Mouse (Mus musculus) forebrain, embryonic 12.5 days (tissue): ENCODE measurements around the gene Vegfb. TPM values are rescaled to one million over a fixed set of nuclear protein-coding genes. Genes with fewer than 3 reads are reported as not detected.

Source experiments
- ATAC-seq: fragments of 200-750 bp; cut with Nextera tagmentation; 2 replicates; pipeline ENCODE4 v1.8.0; 2017; ENCODE audit warnings: moderate TSS enrichment; ENCODE audit not compliant: low FRiP score
- H3K27ac ChIP-seq: fragments of 300-500 bp; sonication (generic); 2 replicates; pipeline ENCODE4 v1.5.1; 2016; ENCODE audit warnings: mild to moderate bottlenecking
- H3K27me3 ChIP-seq: fragments of 300-500 bp; sonication (generic); 2 replicates; pipeline ENCODE4 v1.6.1; 2016; ENCODE audit warnings: mild to moderate bottlenecking
- H3K36me3 ChIP-seq: fragments of 300-500 bp; sonication (generic); replicated peaks from 2 replicates; pipeline ENCODE4 v1.6.1; 2016; ENCODE audit warnings: mild to moderate bottlenecking
- H3K4me1 ChIP-seq: fragments of 300-500 bp; sonication (generic); 2 replicates; pipeline ENCODE4 v1.6.1; 2016
- H3K4me2 ChIP-seq: fragments of 300-500 bp; sonication (generic); 2 replicates; pipeline ENCODE4 v1.6.1; 2016; ENCODE audit warnings: mild to moderate bottlenecking, moderate library complexity
- H3K4me3 ChIP-seq: fragments of 300-500 bp; sonication (generic); replicated peaks from 2 replicates; pipeline ENCODE4 v1.5.1; 2016; ENCODE audit warnings: mild to moderate bottlenecking
- H3K9ac ChIP-seq: fragments of 300-500 bp; sonication (generic); 2 replicates; pipeline ENCODE4 v1.6.1; 2016; ENCODE audit warnings: mild to moderate bottlenecking
- H3K9me3 ChIP-seq: fragments of 300-500 bp; sonication (generic); 2 replicates; pipeline ENCODE4 v1.6.1; 2016
- WGBS: fragments of 180-500 bp; shearing (Covaris S2); methylation state at CpG from one replicate; pipeline ENCODE4 v1.1.7; 2016; 5-methylcytosine and 5-hydroxymethylcytosine counted together
- polyA plus RNA-seq: library from polyadenylated mRNA; unstranded; fragments of >200 nt; fragmentation: Nextera tagmentation; extraction: Ambion mirVana; gene quantifications from 2 replicates; pipeline ENCODE4 v1.2.1, GENCODE M21; 2016

Vegfb gene
- polyA plus RNA-seq, 1 experiment from 2014 or later, result 42.1 TPM

DNA sequence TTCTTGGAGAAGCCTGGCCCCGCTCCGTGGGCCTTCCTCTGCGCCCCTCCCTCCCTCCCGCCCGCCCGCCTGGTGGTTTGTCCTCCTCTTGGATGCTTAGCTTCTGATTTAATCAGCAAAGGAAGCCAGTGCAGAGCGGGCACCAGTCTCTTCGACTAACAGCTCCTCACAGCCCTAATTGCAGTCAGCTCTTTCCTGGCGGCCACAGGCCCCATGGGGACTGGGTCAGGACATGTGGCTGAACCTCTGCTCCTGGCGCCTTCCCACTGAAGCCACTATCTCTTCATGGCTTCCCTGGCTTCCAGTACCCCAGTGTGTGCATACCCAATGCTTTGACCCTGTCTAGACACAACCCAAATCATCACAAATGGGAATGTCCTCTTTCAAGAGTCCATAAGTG is 31.0 kb downstream of the Vegfb start:
- Histone ChIP-seq H3K27ac (no peak overlapping the region), H3K4me2 (no peak overlapping the region), H3K27me3 (no peaks in the 10 kb centered on the region), H3K9me3 (no peaks in the 10 kb centered on the region), H3K9ac (no peak overlapping the region), H3K4me3 (no peak overlapping the region), H3K36me3 (peaks cover 38% of the 10 kb centered on the region), H3K4me1 (peaks cover 11% of the 10 kb centered on the region)
- no peak for ATAC-seq
- WGBS, result 80% methylated on average over 9 of the region's 10 CpGs

DNA sequence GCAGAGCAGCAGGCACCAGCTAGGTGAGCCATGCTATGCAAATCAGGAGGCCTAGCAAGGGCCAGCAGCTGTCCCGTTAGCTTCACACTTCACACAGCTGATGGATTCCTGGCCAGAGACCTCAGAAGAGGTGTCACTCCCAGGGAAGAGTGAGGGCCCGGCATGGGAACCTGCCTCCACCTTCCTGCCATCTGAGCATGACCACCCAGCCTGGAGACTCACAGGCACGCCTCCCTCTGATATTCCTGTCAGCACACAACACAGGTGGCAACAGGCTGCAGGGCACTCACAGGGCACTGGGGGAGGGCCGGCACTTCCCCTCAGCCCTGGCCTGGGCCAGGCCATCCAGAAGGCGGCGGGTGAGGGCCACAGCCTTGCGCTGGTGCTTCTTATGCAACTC is 32.0 kb downstream of the Vegfb start:
- H3K4me2 ChIP-seq, result no peak overlapping the region
- H3K27me3 ChIP-seq, result no peaks in the 10 kb centered on the region
- 89% methylated on average over 7 of the region's 7 CpGs for WGBS
- peaks cover 11% of the 10 kb centered on the region for H3K4me1 ChIP-seq
- no peaks in the 10 kb centered on the region for H3K9me3 ChIP-seq
- H3K9ac ChIP-seq, result no peak overlapping the region
- H3K4me3 ChIP-seq, result no peak overlapping the region
- H3K27ac ChIP-seq, result no peak overlapping the region
- no peak for ATAC-seq
- H3K36me3 ChIP-seq, result peaks cover 38% of the 10 kb centered on the region

DNA sequence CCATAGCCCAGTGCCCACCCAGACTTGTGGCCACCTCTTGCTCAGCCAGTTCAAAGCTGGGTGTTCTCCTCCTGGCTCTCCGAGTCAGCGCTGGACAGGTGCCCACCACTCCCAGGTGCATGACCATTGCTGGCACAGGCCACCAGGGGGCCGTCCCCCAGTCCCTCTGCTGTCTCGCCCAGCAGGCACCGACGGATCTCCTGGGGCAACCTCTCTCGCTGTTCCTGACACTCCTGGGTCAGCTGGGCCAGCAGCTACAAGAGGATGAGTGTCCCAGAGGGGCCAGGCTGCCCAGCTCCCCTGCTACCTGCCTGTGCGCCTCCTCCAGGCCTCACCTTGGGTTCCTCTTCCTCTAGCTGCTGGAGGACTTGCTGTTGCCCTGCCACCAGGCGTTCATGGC is 33.4 kb downstream of the Vegfb start:
- peaks cover 18% of the 10 kb centered on the region for H3K4me1 ChIP-seq
- no peak overlapping the region for H3K9ac ChIP-seq
- no peaks in the 10 kb centered on the region for H3K27me3 ChIP-seq
- WGBS, result 54% methylated on average over 9 of the region's 9 CpGs
- H3K9me3 ChIP-seq, result no peaks in the 10 kb centered on the region
- ATAC-seq, result no peak
- H3K4me3 ChIP-seq, result no peak overlapping the region
- peaks cover 26% of the 10 kb centered on the region for H3K36me3 ChIP-seq
- H3K27ac ChIP-seq, result no peak overlapping the region
- no peak overlapping the region for H3K4me2 ChIP-seq

DNA sequence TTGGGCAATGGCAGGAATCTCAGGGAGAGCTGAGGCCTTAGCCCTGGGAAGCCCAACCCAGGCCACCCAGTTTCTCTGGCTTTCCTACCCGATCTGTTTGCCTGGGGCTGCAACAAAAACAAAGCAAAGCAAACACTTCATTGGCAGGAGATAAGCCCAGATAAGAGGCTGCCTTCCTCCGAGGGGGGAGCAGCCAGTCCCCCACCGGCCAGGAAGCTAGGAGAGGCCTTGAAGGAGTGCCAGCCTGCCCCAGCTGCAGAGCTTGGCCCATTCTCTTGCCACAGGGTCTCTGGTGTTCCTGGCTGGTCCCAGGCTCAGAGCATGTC is 34.8 kb downstream of the Vegfb start:
- Histone ChIP-seq H3K9me3 (no peaks in the 10 kb centered on the region), H3K27me3 (no peaks in the 10 kb centered on the region), H3K4me1 (peaks cover 18% of the 10 kb centered on the region), H3K36me3 (peaks cover 19% of the 10 kb centered on the region), H3K27ac (peak overlapping the region; percentile 10; the same call in 1 of the 2 replicates), H3K4me2 (peak overlapping the region; percentile 98), H3K4me3 (peak overlapping the region; percentile 60), H3K9ac (peak overlapping the region; percentile 77)
- WGBS, result 40% methylated on average over 3 of the region's 3 CpGs
- ATAC-seq, result no peak

DNA sequence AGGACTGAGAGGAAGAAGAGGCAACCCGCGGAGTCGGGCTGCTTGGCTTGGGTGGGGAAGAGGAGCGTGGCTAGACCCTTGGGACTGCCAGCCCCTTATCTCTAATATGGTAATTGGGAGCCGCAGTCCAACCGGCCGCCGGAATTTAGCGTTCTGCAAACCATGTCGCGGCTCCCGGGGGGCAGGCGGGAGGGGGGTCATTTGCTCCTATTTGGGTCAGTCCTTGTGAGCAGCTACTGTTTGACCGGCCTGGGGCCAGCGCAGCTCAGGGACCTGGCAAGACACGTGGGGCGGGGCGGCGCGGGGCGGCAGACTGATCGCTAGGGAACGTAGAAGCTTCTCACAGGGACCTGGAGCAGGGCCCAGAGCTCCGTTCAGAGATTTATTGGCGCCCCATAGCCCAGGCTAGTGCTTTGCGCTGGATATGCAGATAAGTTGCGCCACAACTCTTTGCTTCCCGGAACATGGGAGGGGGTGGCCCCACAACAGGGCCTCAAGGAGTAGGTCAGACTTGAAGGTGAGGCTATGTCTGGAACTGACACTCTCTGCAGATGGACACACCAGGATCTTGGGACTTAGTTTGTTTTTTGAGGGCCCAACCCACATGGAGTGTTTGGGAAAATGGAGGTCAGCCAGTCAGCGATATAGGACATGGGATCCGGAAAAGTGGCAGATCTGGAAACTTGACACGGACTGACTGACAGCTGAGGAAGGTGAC is 35.3 kb downstream of the Vegfb start:
- Histone ChIP-seq H3K4me1 (peaks cover 18% of the 10 kb centered on the region), H3K27me3 (no peaks in the 10 kb centered on the region), H3K4me2 (peak overlapping the region; percentile 98), H3K9me3 (no peaks in the 10 kb centered on the region), H3K9ac (peak overlapping the region; percentile 77), H3K4me3 (peak overlapping the region; percentile 60), H3K36me3 (peaks cover 20% of the 10 kb centered on the region), H3K27ac (peak overlapping the region; percentile 98)
- WGBS, result 2% methylated on average over 31 of the region's 31 CpGs
- ATAC-seq, result peak; percentile 47

DNA sequence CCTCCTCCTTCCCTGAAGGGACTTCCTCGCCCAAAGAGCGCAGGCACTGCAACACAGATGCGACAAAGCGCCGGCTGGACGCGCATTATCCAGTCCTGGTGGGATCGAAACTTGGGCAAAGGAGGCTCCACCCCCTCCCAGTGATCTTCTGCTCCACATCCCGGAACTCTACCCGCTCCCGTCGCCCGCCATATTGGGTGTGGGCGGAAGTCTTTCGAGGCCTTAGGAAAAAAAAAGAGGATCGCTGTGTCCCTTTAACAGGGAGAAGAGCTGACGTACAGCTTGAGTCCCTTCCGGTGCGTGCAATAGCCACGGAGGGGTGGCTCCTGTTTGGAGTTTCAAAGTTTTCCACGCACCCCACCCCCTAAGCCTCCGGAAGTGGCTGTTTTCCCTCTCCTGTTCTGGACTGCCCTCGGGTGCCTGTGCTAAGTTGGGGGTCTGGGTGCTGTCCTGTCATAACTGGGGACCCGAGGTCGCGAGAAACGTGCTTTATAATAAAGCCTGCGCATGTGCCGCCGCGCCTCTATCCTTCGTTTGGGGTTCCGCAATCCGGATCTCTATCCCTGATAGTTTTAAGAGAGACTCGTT is 36.0 kb downstream of the Vegfb start:
- peak; percentile 82 for ATAC-seq
- Histone ChIP-seq H3K9me3 (no peaks in the 10 kb centered on the region), H3K9ac (peak overlapping the region; percentile 77), H3K27ac (peak overlapping the region; percentile 98), H3K4me1 (peaks cover 18% of the 10 kb centered on the region), H3K36me3 (peaks cover 22% of the 10 kb centered on the region), H3K4me2 (peak overlapping the region; percentile 98), H3K27me3 (no peaks in the 10 kb centered on the region), H3K4me3 (peak overlapping the region; percentile 60)
- under 1% methylated on average over 35 of the region's 35 CpGs for WGBS

DNA sequence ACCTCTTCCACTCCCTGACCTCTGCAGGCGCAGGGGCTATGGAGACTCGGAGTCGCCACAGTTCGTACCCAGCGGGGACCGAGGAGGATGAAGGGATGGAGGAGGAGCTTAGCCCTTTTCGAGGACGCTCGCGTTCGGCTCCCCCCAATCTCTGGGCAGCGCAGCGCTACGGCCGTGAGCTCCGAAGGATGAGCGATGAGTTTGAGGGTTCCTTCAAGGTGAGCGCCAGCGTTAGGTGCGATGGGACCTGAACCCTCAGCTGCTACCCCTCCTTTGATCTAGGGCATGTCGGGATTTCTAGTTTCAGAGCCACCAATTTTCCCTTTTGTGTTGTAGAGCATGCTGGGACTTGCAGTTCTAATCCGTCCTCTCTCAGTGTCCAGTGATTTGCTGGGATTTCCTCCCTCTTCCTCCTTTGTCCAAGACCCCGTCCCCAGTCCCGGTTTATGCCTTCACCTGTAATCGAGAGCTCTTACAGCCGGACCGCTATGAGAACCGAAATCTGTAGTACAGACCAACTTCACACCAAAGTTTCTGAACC is 36.8 kb downstream of the Vegfb start:
- peaks cover 18% of the 10 kb centered on the region for H3K4me1 ChIP-seq
- ATAC-seq, result peak; percentile 68
- H3K27me3 ChIP-seq, result no peaks in the 10 kb centered on the region
- H3K9ac ChIP-seq, result peak overlapping the region; percentile 77
- H3K36me3 ChIP-seq, result peaks cover 21% of the 10 kb centered on the region
- H3K9me3 ChIP-seq, result no peaks in the 10 kb centered on the region
- peak overlapping the region; percentile 98 for H3K27ac ChIP-seq
- WGBS, result 0% methylated on average over 28 of the region's 28 CpGs
- H3K4me3 ChIP-seq, result peak overlapping the region; percentile 60
- peak overlapping the region; percentile 98 for H3K4me2 ChIP-seq

DNA sequence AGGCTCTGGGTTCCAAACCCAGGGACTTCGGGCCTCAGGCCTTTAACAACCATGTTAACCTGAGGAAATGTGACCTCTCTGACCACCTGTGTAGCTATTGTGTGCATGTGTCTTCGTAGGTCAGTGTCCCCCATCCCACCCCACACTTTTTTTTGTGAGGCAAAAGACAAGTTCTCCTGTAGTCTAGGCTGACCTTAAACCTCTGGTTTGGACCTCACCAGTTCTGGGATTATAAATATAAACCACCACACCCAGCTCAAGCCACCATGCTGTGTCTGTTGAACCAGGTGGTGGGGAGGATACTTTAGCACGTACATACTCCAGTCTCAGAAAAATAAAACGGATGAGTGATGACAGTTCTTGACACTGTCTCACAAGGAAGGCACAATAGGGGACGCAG is 37.5 kb downstream of the Vegfb start:
- H3K9ac ChIP-seq, result peak overlapping the region; percentile 77
- H3K9me3 ChIP-seq, result no peaks in the 10 kb centered on the region
- 56% methylated on average over 5 of the region's 5 CpGs for WGBS

DNA sequence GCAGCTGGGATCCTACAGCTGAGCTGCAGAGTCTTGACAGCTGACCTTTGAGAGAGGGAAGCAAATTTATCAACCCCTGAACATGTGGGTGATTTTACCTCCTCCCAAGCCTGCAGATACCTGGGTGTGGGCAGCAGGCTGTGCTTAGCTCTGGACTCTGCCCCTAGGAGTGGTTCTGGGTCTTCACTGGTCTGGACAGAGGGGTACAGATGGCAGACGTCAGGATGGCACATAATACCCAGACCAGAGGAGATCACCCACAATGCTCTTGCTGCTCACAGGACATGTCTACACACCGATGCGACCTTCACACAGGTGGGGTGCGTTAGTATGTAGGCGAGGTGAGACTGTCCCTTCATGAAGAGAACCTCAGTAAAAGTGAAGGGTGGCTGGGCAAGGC is 37.9 kb downstream of the Vegfb start:
- peaks cover 18% of the 10 kb centered on the region for H3K4me1 ChIP-seq
- no peak overlapping the region for H3K27ac ChIP-seq
- H3K4me3 ChIP-seq, result 0 out of 2 replicates have a peak overlapping the region, but pooled peaks have one; percentile 60
- H3K9ac ChIP-seq, result no peak overlapping the region
- ATAC-seq, result no peak
- no peaks in the 10 kb centered on the region for H3K9me3 ChIP-seq
- WGBS, result 88% methylated on average over 5 of the region's 5 CpGs
- 0 out of 2 replicates have a peak overlapping the region, but pooled peaks have one; percentile 98 for H3K4me2 ChIP-seq
- no peaks in the 10 kb centered on the region for H3K27me3 ChIP-seq
- 0 out of 2 replicates have a peak, but pooled peaks cover 16% of the 10 kb centered on the region for H3K36me3 ChIP-seq

More for the DNA sequence above, 37.5 kb downstream of the Vegfb start:
- no peaks in the 10 kb centered on the region for H3K27me3 ChIP-seq
- peak overlapping the region; percentile 98; the same call in 1 of the 2 replicates for H3K27ac ChIP-seq
- H3K4me2 ChIP-seq, result peak overlapping the region; percentile 98
- peaks cover 19% of the 10 kb centered on the region for H3K36me3 ChIP-seq
- peaks cover 18% of the 10 kb centered on the region for H3K4me1 ChIP-seq
- H3K4me3 ChIP-seq, result peak overlapping the region; percentile 60
- no peak for ATAC-seq

DNA sequence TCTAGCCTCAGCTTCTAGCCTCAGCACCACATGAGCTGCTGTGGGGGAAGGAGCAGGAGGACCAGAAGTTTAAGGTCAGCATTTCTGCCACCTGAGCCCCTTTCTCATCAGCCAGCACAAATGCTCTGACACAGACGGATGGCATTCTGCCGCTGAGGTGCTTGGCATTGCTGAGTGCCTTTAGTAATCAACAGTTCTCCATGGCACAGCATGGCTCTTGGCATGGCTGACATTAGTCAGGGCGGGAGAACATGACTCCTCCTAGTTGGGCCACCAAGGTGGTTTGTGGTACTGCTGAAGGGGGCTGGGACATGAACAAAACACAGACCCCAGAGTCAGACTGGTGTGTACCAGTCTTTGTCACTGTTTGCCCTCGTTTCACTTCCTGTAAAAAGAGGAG is 39.3 kb downstream of the Vegfb start:
- H3K9me3 ChIP-seq, result no peaks in the 10 kb centered on the region
- ATAC-seq, result no peak
- no peaks in the 10 kb centered on the region for H3K27me3 ChIP-seq
- WGBS, result 82% methylated on average over 4 of the region's 4 CpGs
- no peak overlapping the region for H3K9ac ChIP-seq
- peaks cover 18% of the 10 kb centered on the region for H3K4me1 ChIP-seq
- H3K4me3 ChIP-seq, result no peak overlapping the region
- no peak overlapping the region for H3K27ac ChIP-seq
- 0 out of 2 replicates have a peak, but pooled peaks cover 11% of the 10 kb centered on the region for H3K36me3 ChIP-seq
- no peak overlapping the region for H3K4me2 ChIP-seq

DNA sequence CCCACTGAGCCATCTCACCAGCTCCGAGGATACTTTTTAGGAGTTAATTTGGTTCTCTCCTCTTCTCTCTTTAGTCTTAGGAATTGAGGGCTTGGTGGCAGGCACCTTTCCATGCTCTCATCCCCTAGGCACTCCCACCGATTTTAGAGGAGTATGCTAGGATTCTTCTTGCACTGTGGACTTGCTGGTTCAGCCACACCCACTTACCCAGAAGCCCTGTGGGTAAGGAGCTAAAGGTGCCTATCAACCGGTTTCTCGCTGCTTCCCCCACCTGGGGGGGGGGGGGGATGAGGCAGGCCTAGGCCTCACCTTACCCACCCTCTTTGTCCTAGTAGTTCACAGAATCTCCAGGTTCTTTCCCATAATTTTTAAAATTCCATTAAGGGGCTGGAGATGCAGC is 39.7 kb downstream of the Vegfb start:
- no peak for ATAC-seq
- WGBS, result 69% methylated on average over 4 of the region's 4 CpGs
- peaks cover 19% of the 10 kb centered on the region for H3K4me1 ChIP-seq
- H3K36me3 ChIP-seq, result 0 out of 2 replicates have a peak, but pooled peaks cover 11% of the 10 kb centered on the region
- no peak overlapping the region for H3K4me2 ChIP-seq
- H3K9ac ChIP-seq, result no peak overlapping the region
- H3K27me3 ChIP-seq, result no peaks in the 10 kb centered on the region
- no peaks in the 10 kb centered on the region for H3K9me3 ChIP-seq
- no peak overlapping the region for H3K27ac ChIP-seq
- no peak overlapping the region for H3K4me3 ChIP-seq

DNA sequence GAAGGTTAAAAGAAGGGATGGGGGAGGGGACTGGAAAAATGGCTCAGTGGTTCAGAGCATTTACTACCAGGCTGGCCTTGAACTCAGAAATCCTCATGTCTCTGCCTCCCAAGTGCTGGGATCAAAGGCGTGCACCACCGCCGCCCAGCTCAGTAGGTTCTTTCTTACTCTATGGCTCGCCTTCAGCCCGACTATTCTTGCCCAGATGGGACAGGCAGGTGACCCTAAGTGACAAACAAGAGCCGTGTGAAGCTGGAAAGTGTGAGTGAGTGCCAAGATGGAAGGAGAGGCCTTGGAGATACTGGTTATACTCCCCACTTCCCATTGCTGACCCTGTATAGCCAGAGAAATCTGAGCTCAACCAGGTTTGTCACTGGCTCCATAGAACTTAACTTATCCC is 43.7 kb downstream of the Vegfb start:
- WGBS, result 95% methylated on average over 6 of the region's 6 CpGs
- H3K4me1 ChIP-seq, result peaks cover 32% of the 10 kb centered on the region
- H3K4me3 ChIP-seq, result no peak overlapping the region
- no peak overlapping the region for H3K9ac ChIP-seq
- no peaks in the 10 kb centered on the region for H3K27me3 ChIP-seq
- no peak overlapping the region for H3K27ac ChIP-seq
- H3K4me2 ChIP-seq, result no peak overlapping the region
- 0 out of 2 replicates have a peak, but pooled peaks cover 11% of the 10 kb centered on the region for H3K36me3 ChIP-seq
- no peak for ATAC-seq
- H3K9me3 ChIP-seq, result no peaks in the 10 kb centered on the region
